Mouse (Mus musculus) hematopoietic stem cell, adult 5-6 weeks (primary cell): ENCODE data around the gene Paqr7. TPM values are rescaled to one million over a fixed set of nuclear protein-coding genes. Genes with fewer than 3 reads are reported as not detected.
A peak's percentile ranks its signal among the peaks of the same experiment; 100 is the strongest.
"Not testable (repeated sequence)": the region's sequence is repeated elsewhere in the genome, so short reads cannot be mapped to it uniquely, and the experiment has no call there.

Experiments
- ATAC-seq, 2 experiments: fragments of 125-278 bp in 1 of 2; replicated peaks in 1 of 2; 2 replicates each; pipeline ENCODE4 v1.8.0; 2016 to 2017; ENCODE audit warnings: inconsistent platforms in 2 of 2, mild to moderate bottlenecking in 2 of 2, moderate number of reproducible peaks in 2 of 2, low read depth in 1 of 2, moderate TSS enrichment in 1 of 2; ENCODE audit not compliant: low FRiP score in 2 of 2, poor library complexity in 2 of 2, severe bottlenecking in 2 of 2, insufficient read depth in 1 of 2, low TSS enrichment in 1 of 2
- total RNA-seq: library from RNA; stranded (forward); fragments of 172-1452, 232-1000 nt; gene quantifications from 2 replicates; pipeline ENCODE4 v1.2.3, GENCODE M21; 2017

Gene Paqr7
- total RNA-seq, 1 experiment from 2014 or later: 15.6 TPM

DNA sequence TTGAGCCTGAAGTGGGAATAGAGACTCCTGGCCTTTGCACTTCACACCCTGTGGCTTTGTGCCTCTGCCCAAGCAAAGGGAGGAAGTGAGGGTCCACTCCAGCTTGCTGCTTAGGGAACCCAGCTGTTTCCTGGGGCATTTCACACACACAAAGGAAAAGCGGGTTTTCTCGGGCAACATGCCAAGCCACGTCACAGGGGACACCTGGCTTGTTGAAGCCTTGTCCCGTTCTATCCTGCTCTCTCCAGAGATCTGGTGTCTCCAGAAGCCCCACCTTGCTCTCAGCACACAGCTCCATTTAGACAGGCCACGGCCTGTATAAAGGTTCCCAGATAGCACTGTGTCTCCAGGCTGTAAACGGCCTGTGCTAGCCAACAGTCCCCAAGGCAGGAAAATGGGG lies 4.8 kb upstream of the Paqr7 start:
- peak; percentile 30 to 40; a peak in 3 of 4 replicates for ATAC-seq

DNA sequence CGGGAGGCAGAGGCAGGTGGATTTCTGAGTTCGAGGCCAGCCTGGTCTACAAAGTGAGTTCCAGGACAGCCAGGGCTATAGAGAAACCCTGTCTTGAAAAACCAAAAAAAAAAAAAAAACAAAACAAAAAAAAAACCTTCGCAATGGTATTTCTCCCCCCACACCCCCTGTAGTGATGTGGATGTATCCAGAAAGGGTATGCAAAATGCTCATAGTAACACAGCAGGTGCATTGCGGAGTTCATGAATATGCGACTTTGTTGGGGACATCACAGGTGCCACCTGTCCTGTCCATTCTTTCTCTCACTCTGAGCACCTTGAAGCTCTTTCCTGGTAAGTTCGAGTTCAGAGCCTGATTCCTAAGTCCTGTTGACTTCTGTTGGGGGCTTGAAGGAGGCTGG lies 2.3 kb upstream of the Paqr7 start:
- not testable (repeated sequence) for ATAC-seq

DNA sequence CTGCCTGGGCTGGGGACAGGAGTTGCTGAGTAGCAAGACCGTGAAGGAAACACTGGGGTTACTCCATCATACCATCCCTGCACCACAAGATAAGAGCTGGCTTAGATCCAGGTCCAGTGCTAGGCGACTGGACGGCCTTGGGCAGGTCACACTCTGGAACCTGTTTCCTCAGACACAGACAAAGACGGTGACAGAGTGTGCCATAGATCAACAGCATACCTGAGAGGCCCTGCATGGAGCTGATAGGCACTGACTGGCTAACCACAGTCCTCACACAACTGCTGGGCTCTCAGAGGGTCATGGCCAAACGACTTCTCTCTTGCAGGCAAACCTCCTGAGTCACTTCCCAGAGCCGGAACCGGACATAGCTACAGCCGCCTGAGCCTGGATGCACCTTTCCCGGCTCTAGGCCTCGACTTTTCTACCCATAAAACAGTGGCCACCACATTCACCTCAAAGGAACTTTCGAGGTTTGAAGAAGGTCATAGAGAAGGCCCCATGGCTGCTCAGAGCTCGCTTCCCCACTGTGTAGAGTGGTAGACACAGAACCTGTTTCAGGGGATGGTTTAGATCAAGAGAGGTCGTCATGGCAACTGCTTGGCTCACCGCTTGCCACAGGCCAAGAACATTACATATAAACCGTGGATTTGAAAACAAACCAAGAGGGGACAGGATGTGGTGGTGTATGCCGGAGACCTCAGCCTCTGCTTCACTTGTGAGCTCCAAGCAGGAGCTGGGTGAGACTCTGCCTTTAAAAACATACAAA lies 1.5 kb upstream of the Paqr7 start:
- peak; percentile 65 to 68 for ATAC-seq

DNA sequence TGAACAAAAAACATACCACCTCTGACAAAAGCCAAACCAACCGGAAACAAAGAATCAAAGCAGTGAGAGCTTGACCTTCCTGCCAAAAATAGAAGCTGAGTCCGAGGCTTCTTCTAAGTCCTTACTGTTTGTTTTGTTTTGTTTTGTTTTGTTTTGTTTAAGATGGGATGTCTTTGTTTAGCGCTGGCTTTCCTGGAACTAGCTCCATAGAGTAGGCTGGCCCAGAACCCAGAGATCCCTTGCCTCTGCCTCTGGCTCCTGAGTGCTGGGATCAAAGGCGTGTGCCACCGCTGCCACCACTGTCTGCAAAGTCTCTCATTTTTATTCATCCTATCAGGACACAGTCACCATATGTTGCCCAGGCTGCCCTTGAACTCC lies 962 bp upstream of the Paqr7 start:
- ATAC-seq: no peak

DNA sequence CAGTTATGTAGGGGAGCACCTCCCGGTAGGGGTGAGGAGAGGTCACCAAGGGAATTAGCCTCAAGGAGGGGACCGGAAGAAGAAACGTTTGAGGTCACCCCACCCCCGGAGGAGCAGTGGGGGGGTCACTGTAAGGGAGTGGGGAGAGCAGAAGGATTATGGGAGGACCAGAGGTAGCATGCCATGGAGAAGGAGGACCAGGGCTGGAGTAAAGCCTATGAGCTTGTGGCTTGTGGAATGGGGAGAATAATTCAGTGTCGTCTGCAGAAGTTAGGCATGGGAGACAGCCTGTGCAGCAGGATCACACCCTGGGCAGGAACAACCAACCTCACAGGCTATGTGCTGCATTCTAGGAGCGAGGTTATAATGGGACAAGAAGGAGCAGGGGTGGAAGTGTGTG lies 726 bp downstream of the Paqr7 start:
- ATAC-seq: peak in 1 of 2 experiments; percentile 1; a peak in 1 of 4 replicates

DNA sequence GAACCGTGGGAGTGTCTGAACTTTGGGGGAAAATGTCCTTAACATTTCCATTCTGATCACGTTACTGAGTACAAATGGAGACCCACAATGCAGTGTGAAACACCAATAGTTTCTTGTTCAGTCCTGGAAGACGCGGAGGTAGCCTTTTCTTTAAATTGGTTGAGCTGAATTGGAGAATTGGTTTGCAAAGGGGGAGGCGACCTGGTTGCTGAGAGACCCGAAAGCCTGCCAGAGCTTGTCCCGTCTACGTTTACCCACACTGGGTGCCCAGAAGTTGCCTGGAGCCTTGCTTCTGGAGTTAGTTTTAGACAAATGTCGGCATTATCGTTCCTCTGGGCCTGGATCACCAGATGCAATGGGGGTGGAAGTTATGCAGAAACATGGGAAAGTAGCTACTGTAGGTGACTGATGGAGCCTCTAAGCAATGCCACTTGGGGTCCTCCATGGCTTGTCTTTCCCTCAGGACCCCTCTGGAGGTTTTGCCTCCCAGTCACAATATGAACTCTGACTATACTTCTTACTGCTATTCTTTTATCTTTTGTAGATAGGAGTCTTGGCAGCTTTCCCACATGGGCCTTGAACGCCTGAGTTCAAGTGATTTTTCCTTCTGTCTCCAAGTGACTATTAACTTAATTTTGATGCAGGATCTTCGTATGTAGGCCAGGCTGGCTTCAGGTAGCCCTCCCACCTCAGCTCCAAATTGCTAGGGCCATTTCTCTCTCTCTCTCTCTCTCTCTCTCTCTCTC lies 1.7 kb downstream of the Paqr7 start:
- ATAC-seq: no peak

DNA sequence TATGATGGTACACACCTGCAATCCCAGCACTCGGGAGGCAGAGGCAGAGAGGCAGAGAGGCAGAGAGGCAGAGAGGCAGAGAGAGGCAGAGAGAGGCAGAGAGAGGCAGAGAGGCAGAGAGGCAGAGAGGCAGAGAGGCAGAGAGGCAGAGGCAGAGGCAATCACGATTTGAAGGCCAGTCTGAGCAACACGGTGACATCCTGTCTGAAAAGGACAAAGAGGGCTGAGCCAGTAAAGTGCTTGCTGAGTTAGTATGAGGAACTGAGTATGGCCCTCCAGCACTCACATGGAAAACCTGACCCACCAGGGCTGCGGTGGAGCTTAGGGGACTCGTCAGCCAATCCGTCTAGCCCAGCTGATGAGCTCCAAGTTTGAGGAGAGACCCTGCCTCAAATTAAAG lies 2.5 kb downstream of the Paqr7 start:
- ATAC-seq: not testable (repeated sequence)

DNA sequence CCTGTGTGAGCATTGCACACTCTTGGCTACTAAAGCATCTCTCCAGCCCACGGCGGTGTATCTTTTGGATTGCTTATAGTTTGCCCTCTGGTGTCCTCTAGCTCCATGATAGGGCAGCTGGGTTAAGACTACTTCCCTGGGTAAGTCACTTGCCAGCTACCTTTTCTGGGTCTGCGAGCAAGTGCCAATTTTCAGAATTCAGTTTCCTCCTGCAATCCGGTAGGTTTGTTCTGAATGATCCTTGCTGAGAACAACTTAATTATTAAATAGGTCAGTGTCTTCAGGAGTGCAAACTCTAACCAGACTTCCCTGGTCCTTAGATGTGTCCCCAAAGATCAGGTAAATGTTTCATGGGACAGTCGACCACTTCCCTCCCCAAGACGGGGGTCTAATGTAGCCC lies 4.6 kb downstream of the Paqr7 start:
- ATAC-seq: no peak

DNA sequence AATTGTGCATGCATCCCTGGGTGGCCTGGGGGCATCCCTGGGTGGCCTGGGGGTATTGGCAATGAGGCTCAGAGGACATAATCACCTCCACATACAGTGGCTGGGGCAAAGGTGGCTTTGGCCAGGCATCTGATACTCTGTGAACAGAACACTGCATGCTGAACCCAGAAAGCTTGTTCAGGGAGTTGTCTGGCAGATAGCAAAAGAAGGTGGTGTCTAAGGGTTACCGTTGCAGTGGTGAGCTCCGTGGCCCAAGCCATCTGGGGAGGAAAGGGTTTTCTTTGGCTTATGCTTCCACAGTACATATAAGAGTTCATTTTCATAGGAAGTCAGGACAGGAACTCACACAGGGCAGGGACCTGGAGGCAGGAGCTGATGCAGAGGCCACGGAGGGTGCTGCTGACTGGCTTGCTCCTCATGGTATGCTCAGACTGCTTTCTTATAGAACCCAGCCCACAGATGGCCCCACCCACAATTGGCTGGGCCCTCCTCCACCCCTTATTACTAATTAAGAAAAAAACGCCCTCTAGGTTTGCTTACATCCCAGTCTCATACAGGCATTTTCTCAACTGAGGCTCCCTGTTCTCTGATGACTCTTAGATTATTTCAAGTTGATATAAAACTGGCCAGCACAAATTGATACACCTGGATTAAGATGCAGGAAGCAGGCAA lies 7.3 kb downstream of the Paqr7 start:
- no peak for ATAC-seq

DNA sequence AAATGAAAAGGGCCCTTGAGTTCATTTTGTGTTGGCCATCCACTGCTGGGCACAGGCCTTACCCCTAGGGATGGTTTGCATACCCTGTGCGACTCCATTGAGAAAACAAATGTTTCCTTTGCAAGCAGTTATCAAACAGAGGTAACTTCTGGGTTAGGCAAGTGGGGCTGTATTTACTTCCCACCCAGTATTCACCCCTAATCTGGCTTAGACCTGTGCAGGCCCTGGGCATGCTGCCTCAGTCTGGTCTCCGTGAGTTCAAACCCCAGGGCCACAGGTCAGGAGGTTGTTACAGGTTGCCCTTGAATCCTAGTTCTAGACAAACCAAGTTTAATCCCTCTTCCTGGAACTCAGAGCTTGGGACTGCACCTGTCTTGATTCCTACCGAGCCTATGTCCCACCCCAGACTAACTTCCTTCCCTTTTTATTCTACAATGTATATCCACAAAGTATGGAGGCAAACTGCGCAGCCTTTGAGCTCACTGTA lies 8.8 kb downstream of the Paqr7 start:
- ATAC-seq: no peak

DNA sequence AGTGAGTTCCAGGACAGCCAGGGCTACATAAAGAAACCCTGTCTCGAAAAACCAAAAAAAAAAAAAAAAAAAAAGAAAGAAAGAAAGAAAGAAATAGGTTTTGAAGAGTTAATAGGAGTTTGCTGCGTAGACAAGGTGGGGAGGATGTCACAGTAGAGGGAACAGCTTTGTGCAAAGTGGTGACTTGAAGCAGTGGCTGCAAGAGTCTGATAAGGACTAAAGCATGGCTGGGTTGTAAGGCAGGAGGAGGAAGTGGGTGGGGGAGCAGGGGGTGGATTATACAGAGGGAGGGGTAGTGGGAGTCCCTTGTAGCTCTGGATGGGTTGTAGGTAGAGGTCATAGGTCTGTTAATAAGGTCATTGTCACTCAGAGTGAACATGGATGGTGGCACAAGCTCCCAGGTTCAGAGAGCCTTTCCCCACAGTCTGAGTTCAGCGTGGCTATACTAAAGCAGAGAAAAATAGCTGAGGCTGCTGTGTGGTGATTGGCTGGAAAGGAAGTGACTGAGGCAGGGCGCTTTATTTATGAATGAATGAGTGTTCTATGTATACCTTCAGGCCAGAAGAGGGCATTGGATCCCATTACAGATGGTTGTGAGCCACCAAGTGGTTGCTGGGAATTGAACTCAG lies 9.6 kb downstream of the Paqr7 start:
- peak; percentile 64 to 75 for ATAC-seq

DNA sequence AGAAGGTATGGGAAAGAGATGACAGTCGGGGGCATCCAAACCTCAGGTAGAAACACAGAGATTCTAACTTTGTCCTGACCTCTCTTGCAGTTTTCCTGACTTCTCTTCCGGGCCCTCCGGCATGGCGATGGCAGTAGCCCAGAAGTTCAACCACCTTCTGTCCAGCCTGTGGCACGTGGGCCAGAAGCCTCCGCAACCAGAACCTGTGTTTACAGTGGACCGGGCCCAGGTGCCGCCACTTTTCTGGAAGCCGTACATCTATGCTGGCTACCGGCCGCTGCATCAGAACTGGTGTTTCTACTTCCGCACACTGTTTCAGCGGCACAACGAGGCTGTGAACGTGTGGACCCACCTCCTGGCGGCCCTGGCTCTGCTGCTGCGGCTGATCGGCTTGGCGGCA lies 10.2 kb downstream of the Paqr7 start:
- no peak for ATAC-seq

DNA sequence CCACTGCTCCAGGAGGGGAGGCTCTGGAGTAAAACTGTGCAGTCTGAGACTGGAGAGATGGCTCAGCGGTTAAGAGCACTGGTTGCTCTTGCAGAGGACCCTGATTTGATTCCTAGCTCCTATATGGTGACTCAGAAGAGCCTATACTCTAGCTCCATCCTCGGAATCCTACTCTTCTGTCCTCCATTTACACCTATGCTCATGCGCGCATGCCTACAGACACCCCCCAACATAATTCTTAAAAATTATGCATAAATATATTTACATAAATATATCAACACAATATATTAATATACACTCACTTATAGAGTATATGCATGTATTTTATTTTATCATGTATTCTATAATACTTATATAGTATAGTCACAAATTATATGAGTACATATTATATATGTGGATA lies 13.9 kb downstream of the Paqr7 start:
- no peak for ATAC-seq

DNA sequence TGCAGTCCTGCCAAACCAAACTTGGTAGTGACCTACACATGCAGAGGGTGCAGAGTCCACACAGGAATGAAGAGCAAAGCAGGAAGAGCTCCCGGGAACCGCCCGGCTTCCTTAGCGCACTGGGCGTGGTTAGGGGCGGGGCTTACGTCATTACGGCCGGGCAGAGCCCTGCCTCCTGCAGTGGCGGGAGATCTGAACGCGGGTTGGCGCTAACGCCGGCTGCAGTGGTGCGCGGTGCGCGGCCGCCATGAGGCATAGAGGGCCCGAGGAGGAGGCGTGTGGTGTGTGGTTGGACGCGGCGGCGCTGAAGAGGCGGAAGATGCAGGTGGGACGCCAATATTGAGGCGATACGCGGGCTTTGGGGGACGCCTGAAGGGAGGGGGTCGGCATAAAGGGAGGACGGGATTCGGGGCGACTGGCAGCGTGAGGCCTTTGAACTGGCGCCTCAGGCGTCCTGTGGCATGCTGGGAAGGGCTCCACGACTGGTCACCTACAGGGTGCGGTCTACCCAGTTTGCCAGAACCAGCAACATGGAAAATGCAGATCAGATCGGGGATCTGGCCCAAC lies 14.4 kb downstream of the Paqr7 start, which contains the start of gene Aunip:
TSS of gene Aunip (plus strand) at position 155 of the 567 bp plus-strand sequence.
- ATAC-seq: peak; percentile 86 to 89

DNA sequence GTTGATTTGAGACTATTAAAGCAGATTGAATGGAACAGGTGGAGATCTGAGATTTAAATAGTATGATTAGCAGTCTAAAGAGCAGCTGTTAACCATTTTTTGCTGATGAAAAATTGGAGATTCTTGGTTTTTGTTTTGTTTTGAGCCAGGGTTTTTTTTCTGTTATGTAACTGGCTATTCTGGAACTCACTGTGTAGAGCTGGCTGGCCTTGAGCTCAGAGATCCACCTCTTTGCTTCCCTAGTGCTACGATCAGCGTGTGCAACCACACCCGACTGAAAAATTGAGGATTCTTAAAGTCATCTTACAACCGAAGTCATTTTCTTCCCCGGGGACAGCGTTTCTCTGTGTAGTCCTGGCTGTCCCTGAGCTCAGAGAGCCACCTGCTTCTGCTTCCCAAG lies 15.2 kb downstream of the Paqr7 start:
- no peak for ATAC-seq

DNA sequence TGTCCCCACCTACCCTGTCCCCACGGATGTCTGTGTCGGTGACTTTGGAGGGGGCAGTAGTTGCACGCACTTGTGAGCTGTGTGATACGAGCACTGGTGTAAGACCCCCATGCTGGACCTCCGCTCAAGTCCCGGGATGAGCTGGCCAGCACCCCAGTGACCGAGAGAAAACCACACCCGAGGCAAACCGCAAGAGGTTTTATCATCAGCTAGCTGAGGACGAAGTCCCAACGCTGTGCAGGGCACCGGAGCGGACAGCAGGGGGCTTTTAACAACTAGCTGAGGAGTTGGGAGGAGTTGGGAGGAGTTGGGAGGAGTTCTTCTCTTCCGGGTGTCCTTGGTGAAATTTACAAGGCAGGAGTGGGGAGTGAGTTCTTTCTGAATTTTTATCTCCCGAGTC lies 16.3 kb downstream of the Paqr7 start:
- peak; percentile 48 to 64; a peak in 1 of 4 replicates for ATAC-seq

DNA sequence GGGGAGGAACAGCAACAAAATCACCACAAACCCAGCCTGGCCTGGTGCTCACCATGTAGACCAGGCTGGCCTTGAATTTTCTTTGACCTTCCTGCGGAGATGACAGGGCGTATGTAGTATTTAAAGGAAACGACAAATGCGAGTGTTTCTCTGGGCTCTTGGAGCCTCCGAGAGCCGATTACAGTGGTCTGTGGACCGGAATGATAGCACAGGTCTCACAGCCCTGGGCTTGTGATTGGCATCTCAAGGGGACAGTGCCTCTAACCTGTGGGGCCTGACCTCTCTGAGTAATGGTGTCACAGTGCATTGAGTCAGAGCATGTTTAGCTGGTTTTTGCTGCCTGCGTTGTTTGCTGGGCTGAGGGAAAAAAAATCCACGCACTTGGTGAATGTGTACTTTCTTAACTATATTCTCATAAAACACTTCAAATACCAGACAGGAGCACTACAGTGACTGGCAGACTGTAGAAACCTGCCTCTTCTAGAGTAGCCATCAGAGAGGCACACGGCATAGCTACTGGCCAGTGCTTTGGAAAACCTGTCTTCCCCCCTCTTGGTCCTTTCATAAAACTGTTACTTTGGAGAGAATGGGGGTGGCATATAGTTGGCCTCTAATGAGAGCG lies 17.9 kb downstream of the Paqr7 start:
- no peak for ATAC-seq
